Mouse (Mus musculus): ENCODE measurements around the gene Fam131c. TPM values are rescaled to one million over a fixed set of nuclear protein-coding genes. Genes with fewer than 3 reads are reported as not detected.

Gene Fam131c
- total and polyA plus RNA-seq, 3 experiments = 2.0 to 2.9 (median 2.2) TPM

GRCm38 (mm10) chr4:141328742-141329141 is 39.3 kb upstream of the Fam131c start:
- Histone ChIP-seq H3K9ac (ENCODE audit: low read depth, low read length) (no peak overlapping the region), H3K27me3 (ENCODE audit: control insufficient read depth, insufficient read depth, low read length) (no peaks in the 10 kb centered on the region), H3K4me3 (no peak overlapping the region), H3K36me3 (ENCODE audit: control insufficient read depth, insufficient read depth, low read length) (peaks cover 6% of the 10 kb centered on the region; the same call in 1 of the 2 replicates), H3K27ac (no peak overlapping the region), H3K4me1 (ENCODE audit: control insufficient read depth, insufficient read depth, low read length) (peaks cover 15% of the 10 kb centered on the region), H3K79me2 (replicated peaks; ENCODE audit: control insufficient read depth, insufficient read depth, low read length) (no peaks in the 10 kb centered on the region)
- no peak for DNase-seq
- TF ChIP-seq POLR2A (IDR thresholded peaks at IDR 0.05; ENCODE audit: insufficient read depth, low read depth, low read length) = no peak
- TF ChIP-seq EP300 (IDR thresholded peaks at IDR 0.05; ENCODE audit: insufficient read depth, low read depth, low read length) = no peak
- no peak for TF ChIP-seq CTCF (IDR thresholded peaks at IDR 0.05)
- intact Hi-C loops (cut with DNase I) = loop anchor here (5.0 kb wide), 1 partner anchor 34 kb away; no protein-coding TSS in a partner anchor
- WGBS = 87% methylated on average over 9 of the region's 9 CpGs

GRCm38 (mm10) chr4:141329968-141330367 is 38.1 kb upstream of the Fam131c start:
- Histone ChIP-seq H3K36me3 (ENCODE audit: control insufficient read depth, insufficient read depth, low read length) (peaks cover 6% of the 10 kb centered on the region; the same call in 1 of the 2 replicates), H3K79me2 (replicated peaks; ENCODE audit: control insufficient read depth, insufficient read depth, low read length) (no peaks in the 10 kb centered on the region), H3K9ac (ENCODE audit: low read depth, low read length) (no peak overlapping the region), H3K27ac (no peak overlapping the region), H3K27me3 (ENCODE audit: control insufficient read depth, insufficient read depth, low read length) (no peaks in the 10 kb centered on the region), H3K4me1 (ENCODE audit: control insufficient read depth, insufficient read depth, low read length) (peaks cover 13% of the 10 kb centered on the region), H3K4me3 (no peak overlapping the region)
- WGBS = 75% methylated on average over 12 of the region's 12 CpGs
- no peak for DNase-seq
- intact Hi-C loops (cut with DNase I) = loop anchor here (5.0 kb wide), 1 partner anchor 32 kb away; no protein-coding TSS in a partner anchor
- TF ChIP-seq EP300 (IDR thresholded peaks at IDR 0.05; ENCODE audit: insufficient read depth, low read depth, low read length) (no peak), POLR2A (IDR thresholded peaks at IDR 0.05; ENCODE audit: insufficient read depth, low read depth, low read length) (no peak), CTCF (IDR thresholded peaks at IDR 0.05) (no peak)

- Histone ChIP-seq H3K79me2 (replicated peaks; ENCODE audit: control insufficient read depth, insufficient read depth, low read length) (no peaks in the 10 kb centered on the region), H3K27ac (no peak overlapping the region), H3K4me3 (no peak overlapping the region), H3K9ac (ENCODE audit: low read depth, low read length) (no peak overlapping the region), H3K36me3 (ENCODE audit: control insufficient read depth, insufficient read depth, low read length) (no peaks in the 10 kb centered on the region), H3K4me1 (ENCODE audit: control insufficient read depth, insufficient read depth, low read length) (peaks cover under 1% of the 10 kb centered on the region; the same call in 1 of the 2 replicates), H3K27me3 (ENCODE audit: control insufficient read depth, insufficient read depth, low read length) (no peaks in the 10 kb centered on the region)
- DNase-seq = no peak
- intact Hi-C loops (cut with DNase I) = no loop called here
- 99% methylated on average over 2 of the region's 2 CpGs for WGBS
- TF ChIP-seq EP300 (IDR thresholded peaks at IDR 0.05; ENCODE audit: insufficient read depth, low read depth, low read length) (no peak), CTCF (IDR thresholded peaks at IDR 0.05) (no peak), POLR2A (IDR thresholded peaks at IDR 0.05; ENCODE audit: insufficient read depth, low read depth, low read length) (no peak)
Measured at GRCm38 (mm10) chr4:141331446-141331845, 36.6 kb upstream of the Fam131c start.

GRCm38 (mm10) chr4:141332258-141332657 is 35.8 kb upstream of the Fam131c start:
- Histone ChIP-seq H3K4me1 (ENCODE audit: control insufficient read depth, insufficient read depth, low read length) (no peaks in the 10 kb centered on the region), H3K27ac (no peak overlapping the region), H3K27me3 (ENCODE audit: control insufficient read depth, insufficient read depth, low read length) (no peaks in the 10 kb centered on the region), H3K9ac (ENCODE audit: low read depth, low read length) (no peak overlapping the region), H3K4me3 (no peak overlapping the region), H3K79me2 (replicated peaks; ENCODE audit: control insufficient read depth, insufficient read depth, low read length) (no peaks in the 10 kb centered on the region), H3K36me3 (ENCODE audit: control insufficient read depth, insufficient read depth, low read length) (no peaks in the 10 kb centered on the region)
- TF ChIP-seq EP300 (IDR thresholded peaks at IDR 0.05; ENCODE audit: insufficient read depth, low read depth, low read length) = no peak
- TF ChIP-seq POLR2A (IDR thresholded peaks at IDR 0.05; ENCODE audit: insufficient read depth, low read depth, low read length) = no peak
- no peak for TF ChIP-seq CTCF (IDR thresholded peaks at IDR 0.05)
- intact Hi-C loops (cut with DNase I) = no loop called here
- 83% methylated on average over 7 of the region's 7 CpGs for WGBS
- DNase-seq = no peak

GRCm38 (mm10) chr4:141334695-141335094 is 33.3 kb upstream of the Fam131c start:
- Histone ChIP-seq H3K27ac (no peak overlapping the region), H3K9ac (ENCODE audit: low read depth, low read length) (no peak overlapping the region)

GRCm38 (mm10) chr4:141335263-141335796 is 32.7 kb upstream of the Fam131c start:
- H3K9ac ChIP-seq (ENCODE audit: low read depth, low read length) = no peak overlapping the region

More at GRCm38 (mm10) chr4:141334695-141335094, 33.3 kb upstream of the Fam131c start:
- Histone ChIP-seq H3K36me3 (ENCODE audit: control insufficient read depth, insufficient read depth, low read length) (no peaks in the 10 kb centered on the region), H3K27me3 (ENCODE audit: control insufficient read depth, insufficient read depth, low read length) (no peaks in the 10 kb centered on the region), H3K4me3 (no peak overlapping the region), H3K4me1 (ENCODE audit: control insufficient read depth, insufficient read depth, low read length) (no peaks in the 10 kb centered on the region), H3K79me2 (replicated peaks; ENCODE audit: control insufficient read depth, insufficient read depth, low read length) (no peaks in the 10 kb centered on the region)
- no peak for TF ChIP-seq CTCF (IDR thresholded peaks at IDR 0.05)
- no peak for TF ChIP-seq POLR2A (IDR thresholded peaks at IDR 0.05; ENCODE audit: insufficient read depth, low read depth, low read length)
- no peak for TF ChIP-seq EP300 (IDR thresholded peaks at IDR 0.05; ENCODE audit: insufficient read depth, low read depth, low read length)
- WGBS = 82% methylated on average over 5 of the region's 5 CpGs
- no peak for DNase-seq
- intact Hi-C loops (cut with DNase I) = no loop called here

More at GRCm38 (mm10) chr4:141335263-141335796, 32.7 kb upstream of the Fam131c start:
- no peaks in the 10 kb centered on the region for H3K4me1 ChIP-seq (ENCODE audit: control insufficient read depth, insufficient read depth, low read length)
- no peak overlapping the region for H3K27ac ChIP-seq
- intact Hi-C loops (cut with DNase I) = no loop called here
- 58% methylated on average over 3 of the region's 3 CpGs for WGBS
- no peaks in the 10 kb centered on the region for H3K27me3 ChIP-seq (ENCODE audit: control insufficient read depth, insufficient read depth, low read length)
- H3K36me3 ChIP-seq (ENCODE audit: control insufficient read depth, insufficient read depth, low read length) = no peaks in the 10 kb centered on the region
- H3K79me2 ChIP-seq (replicated peaks; ENCODE audit: control insufficient read depth, insufficient read depth, low read length) = no peaks in the 10 kb centered on the region
- H3K4me3 ChIP-seq = no peak overlapping the region
- TF ChIP-seq EP300 (IDR thresholded peaks at IDR 0.05; ENCODE audit: insufficient read depth, low read depth, low read length) (no peak), CTCF (IDR thresholded peaks at IDR 0.05) (no peak), POLR2A (IDR thresholded peaks at IDR 0.05; ENCODE audit: insufficient read depth, low read depth, low read length) (no peak)
- DNase-seq = no peak
